Mouse (Mus musculus): ENCODE data around the gene Zbtb26. TPM values are rescaled to one million over a fixed set of nuclear protein-coding genes. Genes with fewer than 3 reads are reported as not detected.

Gene Zbtb26
- polyA plus RNA-seq, 2 experiments from 2014 or later = 4.6 to 4.7 TPM

Other genes with a start within 250 kb of the Zbtb26 start
- gene Olfr366, start 231.6 kb downstream of the Zbtb26 start, polyA plus RNA-seq (2017; shearing (Covaris generic)) = not detected
- not detected for gene Olfr368, start 116.6 kb downstream of the Zbtb26 start, polyA plus RNA-seq (2017; shearing (Covaris generic))
- 10 to 100 TPM; 25.1 to 31.3 TPM for gene Pdcl, start 83.8 kb downstream of the Zbtb26 start, polyA plus RNA-seq (2017; shearing (Covaris generic))
- 10 to 100 TPM; 21.2 to 29.0 TPM for gene Rc3h2, start 20.2 kb downstream of the Zbtb26 start, polyA plus RNA-seq (2017; shearing (Covaris generic))
- 1 to 10 TPM; 3.0 to 5.9 TPM for gene Zbtb6, start within 50 bp of the Zbtb26 start, polyA plus RNA-seq (2017; shearing (Covaris generic))
- gene Rabgap1, start 144 bp upstream of the Zbtb26 start, polyA plus RNA-seq (2017; shearing (Covaris generic)) = 10 to 100 TPM; 34.9 to 45.9 TPM
- gene Gpr21, start 73.2 kb upstream of the Zbtb26 start, polyA plus RNA-seq (2017; shearing (Covaris generic)) = 1 to 10 TPM in 1 of 2 experiments, under 1 TPM in 1; 0.33 to 3.1 TPM